Mouse (Mus musculus): Measurements from ENCODE around the gene Rft1.

GRCm38 (mm10) chr14:30690685-30691084 lies 36.5 kb downstream of the Rft1 start:
- TF ChIP-seq CTCF (IDR thresholded peaks at IDR 0.05; ENCODE audit: borderline replicate concordance, insufficient read depth, low read length): no peak
- no peak for TF ChIP-seq POLR2A (IDR thresholded peaks at IDR 0.05; ENCODE audit: low read depth, low read length)

Data from embryonic fibroblast, embryonic 13.5 days (primary cell).